Mouse (Mus musculus): Measurements from ENCODE around the gene Kif2c.

GRCm38 (mm10) chr4:117122209-117122608 is 60.2 kb downstream of the Kif2c start:
- TF ChIP-seq SIN3A (IDR thresholded peaks at IDR 0.05; ENCODE audit: low read length) (no peak), POLR2A (IDR thresholded peaks at IDR 0.05; ENCODE audit: control insufficient read depth in 1 of 2, insufficient read depth in 1 of 2, low read depth in 1 of 2, low read length in 2 of 2, poor library complexity in 1 of 2) (no peak), CTCF (IDR thresholded peaks at IDR 0.05 in 2 of 3, conservative IDR thresholded peaks at IDR 0.05 in 1 of 3; ENCODE audit: control insufficient read depth in 1 of 3, insufficient read depth in 1 of 3, low read depth in 2 of 3, low read length in 3 of 3, poor library complexity in 1 of 3, severe bottlenecking in 1 of 3) (no peak), EP300 (IDR thresholded peaks at IDR 0.05; ENCODE audit: low read depth in 1 of 2, low read length in 2 of 2) (no peak), NELFE (IDR thresholded peaks at IDR 0.05; ENCODE audit: low read depth, low read length) (no peak), JUND (IDR thresholded peaks at IDR 0.05; ENCODE audit: low read depth, low read length) (no peak), MYC (IDR thresholded peaks at IDR 0.05; ENCODE audit: low read depth, low read length) (no peak), USF2 (IDR thresholded peaks at IDR 0.05; ENCODE audit: borderline replicate concordance in 1 of 2, insufficient read depth in 1 of 2, low read depth in 1 of 2, low read length in 2 of 2) (no peak), ELF1 (IDR thresholded peaks at IDR 0.05; ENCODE audit: low read depth, low read length) (no peak), POLR2AphosphoS2 (IDR thresholded peaks at IDR 0.05; ENCODE audit: low read length) (no peak)
